Mouse (Mus musculus) heart, postnatal 0 days (tissue): ENCODE results near the gene Nr2f2.

Source experiments
- CTCF ChIP-seq: IDR thresholded peaks from 2 replicates; pipeline ENCODE4 v1.5.1; 2016; ENCODE audit warnings: antibody characterized with exemption, control low read depth, low read depth
- EP300 ChIP-seq: IDR thresholded peaks from 2 replicates; pipeline ENCODE4 v1.6.1; 2016; ENCODE audit warnings: antibody characterized with exemption, low read depth

DNA sequence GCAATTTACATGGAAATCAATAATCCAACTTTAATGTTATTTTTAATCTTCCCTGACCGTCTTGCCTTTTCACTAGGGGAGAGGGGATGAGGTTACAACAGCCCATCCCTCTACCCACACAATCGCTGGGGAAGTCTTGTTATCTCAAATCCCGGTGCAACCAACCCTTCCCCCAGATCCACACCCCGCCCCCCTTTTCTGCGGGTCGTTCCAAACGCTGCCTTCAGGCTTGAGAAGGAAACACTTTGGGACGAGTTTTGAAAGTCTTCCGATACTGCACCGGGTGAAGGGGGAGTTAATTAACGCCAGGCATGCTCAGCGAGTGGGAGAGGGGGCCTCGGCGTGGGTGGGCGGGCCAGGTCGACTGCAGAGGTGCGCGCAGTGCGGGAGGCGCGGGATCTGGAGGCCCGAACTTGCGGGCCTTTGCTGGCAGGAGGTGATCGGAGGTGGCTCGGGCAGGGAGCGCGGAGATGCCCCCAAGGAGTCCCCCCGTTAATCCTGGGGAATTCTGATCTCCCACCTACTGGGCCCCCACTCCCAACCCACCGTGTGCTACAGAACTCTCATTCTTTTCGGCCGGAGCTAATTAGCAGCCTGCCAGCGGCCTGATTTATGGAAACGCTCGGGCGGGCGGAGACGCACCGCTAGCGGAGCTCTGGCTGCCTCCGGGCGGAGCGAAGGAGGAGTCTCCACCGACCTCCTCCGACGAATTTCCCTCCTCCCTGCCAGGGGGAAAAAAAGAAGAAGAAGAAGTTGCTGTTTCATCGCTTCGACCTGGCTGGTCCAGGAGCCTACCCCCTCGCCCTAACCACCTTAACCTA, 35.1 kb downstream of the Nr2f2 start:
- TF ChIP-seq CTCF: no peak
- no peak for TF ChIP-seq EP300
